Mouse (Mus musculus) lung, adult 2 months (tissue): ENCODE results near the gene Zfp811.

Experiments used
- CTCF ChIP-seq: fragments of 200-500 bp; IDR thresholded peaks from 2 replicates; pipeline ENCODE4 v1.5.1; 2011; ENCODE audit warnings: mild to moderate bottlenecking, low read length, control low read depth; ENCODE audit not compliant: insufficient read depth
- POLR2A ChIP-seq: fragments of 200-500 bp; IDR thresholded peaks from 2 replicates; pipeline ENCODE4 v1.6.1; 2011; ENCODE audit warnings: low read depth, mild to moderate bottlenecking, control low read depth, low read length, borderline replicate concordance; ENCODE audit errors: extremely low read depth

- TF ChIP-seq POLR2A, result no peak
- TF ChIP-seq CTCF, result no peak
These were observed 59.1 kb downstream of the Zfp811 start for GRCm38 (mm10) chr17:32750611-32751010.
